ENCODE assay signal across 10 mouse cellular contexts in genomic region chr3:68954487-68954886, GRCm38 (mm10). TPM values are rescaled to one million over a fixed set of nuclear protein-coding genes. Genes with fewer than 3 reads are reported as not detected.
A peak's percentile ranks its signal among the peaks of the same experiment; 100 is the strongest.
DNase-seq lines count a peak whose midpoint lies in the region; ATAC-seq and TF ChIP-seq lines count a peak whose summit lies in the region.
"Had no signal": no experiment of that assay in that cellular context is flagged by ENCODE, and none has a peak within 500 bp of the region (broad histone marks: within the 10 kb centered on the region; RNA-seq: fewer than 3 reads in every experiment).

No protein-coding gene starts in this region.

- H3K4me3 ChIP-seq in gastrocnemius, adult 2 months: no peak overlapping the region
- no peak overlapping the region for H3K4me3 ChIP-seq in lung, embryonic 14.5 days (ENCODE audit: low read depth, low read length)
- H3K4me3 ChIP-seq: heart, embryonic 15.5 days; midbrain, embryonic 12.5 days had no signal

- WGBS in lung, embryonic 14.5 days: 55% methylated on average over 6 of the region's 6 CpGs

- H3K36me3 ChIP-seq in lung, embryonic 14.5 days (ENCODE audit: insufficient read depth): peaks cover under 1% of the 10 kb centered on the region; the same call in 1 of the 2 replicates
- H3K36me3 ChIP-seq: heart, embryonic 15.5 days had no signal

- intact Hi-C loops in gastrocnemius, adult 2 months (cut with DNase I): loop anchor here (10.0 kb wide), 1 partner anchor 240 kb away; no protein-coding TSS in a partner anchor

- peak; percentile 82 for TF ChIP-seq CTCF in gastrocnemius, adult 2 months (IDR thresholded peaks at IDR 0.05)
- peak; percentile 63 for TF ChIP-seq CTCF in lung, embryonic 14.5 days (IDR thresholded peaks at IDR 0.05; ENCODE audit: low read depth)

- no peaks in the 10 kb centered on the region for H3K9me3 ChIP-seq in lung, embryonic 14.5 days (ENCODE audit: low read depth, low read length)
- H3K9me3 ChIP-seq: heart, embryonic 15.5 days; midbrain, embryonic 12.5 days had no signal

- no peak overlapping the region for H3K9ac ChIP-seq in lung, embryonic 14.5 days
- H3K9ac ChIP-seq: heart, embryonic 15.5 days; midbrain, embryonic 12.5 days had no signal

- DNase-seq in gastrocnemius, adult 2 months: no peak
- no peak for DNase-seq in gastrocnemius, postnatal 25 days
- peak; percentile 83 for DNase-seq in lung, embryonic 14.5 days
- no peak for DNase-seq in lung, postnatal 25 days (ENCODE audit: low spot score)
- DNase-seq in R1 (ENCODE audit: low read depth, low spot score): peak; percentile 53
- DNase-seq in gastrocnemius, adult 8-10 months (ENCODE audit: low spot score in 2 of 2): no peak

- H3K27ac ChIP-seq in gastrocnemius, adult 2 months: no peak overlapping the region
- H3K27ac ChIP-seq in lung, embryonic 14.5 days (ENCODE audit: low read depth): no peak overlapping the region
- H3K27ac ChIP-seq: heart, embryonic 15.5 days; midbrain, embryonic 12.5 days had no signal

- ATAC-seq in lung, embryonic 14.5 days (ENCODE audit: insufficient read depth): no peak
- ATAC-seq in megakaryocyte progenitor cell, adult 5-6 weeks (replicated peaks; ENCODE audit: poor library complexity): 0 out of 2 replicates have a peak, but pooled peaks have one; percentile 35
- no peak for ATAC-seq in monocyte, adult 5-6 weeks (replicated peaks; ENCODE audit: insufficient number of reproducible peaks, low FRiP score, low TSS enrichment, poor library complexity, severe bottlenecking)

- no peaks in the 10 kb centered on the region for H3K27me3 ChIP-seq in lung, embryonic 14.5 days (ENCODE audit: insufficient read depth, low read length)
- H3K27me3 ChIP-seq: heart, embryonic 15.5 days; midbrain, embryonic 12.5 days had no signal

- H3K4me2 ChIP-seq in lung, embryonic 14.5 days: no peak overlapping the region
- H3K4me2 ChIP-seq: heart, embryonic 15.5 days; midbrain, embryonic 12.5 days had no signal

- no peaks in the 10 kb centered on the region for H3K4me1 ChIP-seq in lung, embryonic 14.5 days (ENCODE audit: insufficient read depth)
- H3K4me1 ChIP-seq: heart, embryonic 15.5 days; midbrain, embryonic 12.5 days had no signal

RNA-seq across cellular contexts. Expression of gene Ift80, which starts 49.9 kb away (rescaled TPM):
- total RNA-seq in gastrocnemius, adult 2 months (2021): 1 to 10 TPM; 5.2 to 5.7 TPM
- 1 to 10 TPM; 3.3 to 4.8 TPM for total RNA-seq in gastrocnemius, postnatal 25 days (2021)
- polyA plus RNA-seq in lung, embryonic 14.5 days (2014; fragmentation: Nextera tagmentation; extraction: Ambion mirVana): 17.6 and 21.4 TPM in 2 replicates
- total RNA-seq in megakaryocyte progenitor cell, adult 5-6 weeks (2015): 12.8 and 21.5 TPM in 2 replicates
- 19.1 and 25.2 TPM in 2 replicates for total RNA-seq in megakaryocyte progenitor cell, adult 5-6 weeks (2017)
- 1 to 10 TPM; 2.1 to 4.3 (median 3.4) TPM for total RNA-seq in gastrocnemius, adult 8-10 months (2022)
- total RNA-seq in monocyte, adult 5-6 weeks (2017): 2.8 to 7.6 TPM (median 6.0 TPM) in 3 replicates

RNA-seq across cellular contexts. Expression of gene Smc4, which starts 50.1 kb away (rescaled TPM):
- total RNA-seq in gastrocnemius, adult 2 months (2021): 1 to 10 TPM; 4.8 to 6.7 TPM
- total RNA-seq in gastrocnemius, postnatal 25 days (2021): 1 to 10 TPM; 6.6 to 9.7 TPM
- polyA plus RNA-seq in lung, embryonic 14.5 days (2014; fragmentation: Nextera tagmentation; extraction: Ambion mirVana): 211 and 219 TPM in 2 replicates
- 350 and 351 TPM in 2 replicates for total RNA-seq in megakaryocyte progenitor cell, adult 5-6 weeks (2015)
- total RNA-seq in megakaryocyte progenitor cell, adult 5-6 weeks (2017): 603 and 719 TPM in 2 replicates
- total RNA-seq in gastrocnemius, adult 8-10 months (2022): 1 to 10 TPM; 3.6 to 4.7 (median 4.2) TPM
- 273 to 382 TPM (median 309 TPM) in 3 replicates for total RNA-seq in monocyte, adult 5-6 weeks (2017)

Comparison
In these comparisons a context has a peak if more than half of its experiments do, and no peak if none do; other contexts are left out.
1. DNase-seq: peak in lung, embryonic 14.5 days (single experiment) and R1 (single experiment); none in gastrocnemius, adult 2 months (single experiment), gastrocnemius, postnatal 25 days (single experiment), lung, postnatal 25 days (single experiment) and gastrocnemius, adult 8-10 months (0 of 2).
2. RNA of gene Smc4, which starts 50.1 kb away (total RNA-seq): 350 to 719 TPM in megakaryocyte progenitor cell, adult 5-6 weeks and 273 to 382 TPM in monocyte, adult 5-6 weeks; 6.6 to 9.7 TPM in gastrocnemius, postnatal 25 days, 4.8 to 6.7 TPM in gastrocnemius, adult 2 months and 3.6 to 4.7 TPM in gastrocnemius, adult 8-10 months; every median in the first group is over 10 times any median in the second.